Mouse (Mus musculus) gastrocnemius, postnatal 36 days (tissue): ENCODE data around the gene Irf9. TPM values are rescaled to one million over a fixed set of nuclear protein-coding genes. Genes with fewer than 3 reads are reported as not detected.

ENCODE experiments used
- DNase-seq, 2 experiments: peaks; one replicate each; pipeline ENCODE4 v3.0.0; 2022
- intact Hi-C: fragments of 180-260 bp; cut with DNase I; formaldehyde crosslinking; loops from one replicate; pipeline ENCODE4 v1.15.1; 2025
- total RNA-seq, 2 experiments: library from RNA; stranded (reverse); gene quantifications; 2 replicates each; pipeline ENCODE4 v1.2.3; 2021

Irf9 gene
- total RNA-seq, 2 experiments from 2014 or later, result 4.1 to 4.6 TPM

DNA sequence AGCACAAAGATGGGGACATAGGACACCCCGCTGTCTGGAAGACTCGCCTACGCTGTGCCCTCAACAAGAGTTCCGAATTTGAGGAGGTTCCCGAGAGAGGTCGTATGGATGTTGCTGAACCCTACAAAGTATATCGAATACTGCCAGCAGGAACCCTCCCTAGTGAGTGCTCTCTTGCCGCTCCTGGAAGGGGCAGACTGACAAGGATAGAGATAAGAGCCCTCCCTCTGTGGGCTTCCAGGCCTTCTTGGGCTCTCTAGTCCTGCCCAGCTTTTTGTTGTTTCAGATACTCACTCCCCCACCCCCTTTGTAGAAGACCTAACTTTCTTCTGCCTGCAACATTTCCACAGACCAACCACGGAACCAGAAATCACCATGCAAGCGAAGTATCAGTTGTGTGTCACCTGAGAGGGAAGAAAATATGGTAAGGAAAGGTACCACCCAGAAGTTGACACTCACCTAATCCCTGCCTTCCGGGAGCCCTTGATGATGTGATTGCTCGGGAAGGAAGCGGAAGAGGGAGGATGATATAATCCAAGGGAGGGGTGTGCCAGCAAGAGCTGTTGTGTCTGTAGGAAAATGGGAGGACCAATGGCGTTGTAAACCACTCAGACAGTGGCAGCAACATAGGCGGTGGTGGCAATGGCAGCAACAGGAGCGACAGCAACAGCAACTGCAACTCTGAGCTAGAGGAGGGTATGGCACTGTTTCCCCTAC, 2.5 kb downstream of the Irf9 start:
- no peak for DNase-seq
- intact Hi-C loops, result no loop called here

DNA sequence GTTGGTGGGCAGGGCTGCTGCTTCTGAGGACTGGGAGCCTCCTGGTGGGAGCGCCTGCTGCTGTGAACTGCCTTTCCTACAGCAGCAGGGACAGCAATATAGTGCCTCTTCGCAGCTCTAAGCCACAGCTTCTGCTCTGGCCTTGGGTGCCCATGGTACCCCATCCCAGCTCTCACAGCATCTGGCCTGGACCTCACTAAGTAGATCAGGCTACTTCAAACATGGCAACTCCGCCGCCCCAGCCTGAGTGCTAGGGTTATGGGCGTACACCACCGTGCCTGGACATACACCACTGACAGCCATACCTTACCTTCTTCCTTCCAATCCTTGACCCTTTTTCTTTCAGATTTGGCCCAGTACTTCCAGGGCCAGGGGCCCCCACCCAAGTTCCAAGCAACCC, 5.0 kb downstream of the Irf9 start:
- intact Hi-C loops, result no loop called here
- no peak for DNase-seq

DNA sequence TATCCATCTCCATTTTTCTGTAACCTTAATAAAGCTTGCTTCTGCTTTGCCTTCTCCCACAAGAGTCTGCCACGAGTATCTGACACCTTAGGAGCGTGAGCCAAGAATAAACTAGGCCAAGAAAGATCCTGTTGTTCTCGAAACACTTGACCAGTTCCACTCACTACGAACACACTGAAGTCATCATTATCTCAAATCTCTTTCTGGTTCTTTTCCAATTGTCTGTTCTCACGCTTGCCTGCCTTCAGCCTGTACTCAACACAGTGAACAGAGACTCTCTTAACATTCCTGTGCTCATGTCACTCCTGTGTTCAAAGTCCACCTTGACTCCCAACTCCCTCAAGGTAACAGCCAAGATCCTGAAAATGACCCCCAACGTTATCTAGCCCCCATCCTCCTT, 10.0 kb downstream of the Irf9 start:
- intact Hi-C loops, result no loop called here
- no peak for DNase-seq

DNA sequence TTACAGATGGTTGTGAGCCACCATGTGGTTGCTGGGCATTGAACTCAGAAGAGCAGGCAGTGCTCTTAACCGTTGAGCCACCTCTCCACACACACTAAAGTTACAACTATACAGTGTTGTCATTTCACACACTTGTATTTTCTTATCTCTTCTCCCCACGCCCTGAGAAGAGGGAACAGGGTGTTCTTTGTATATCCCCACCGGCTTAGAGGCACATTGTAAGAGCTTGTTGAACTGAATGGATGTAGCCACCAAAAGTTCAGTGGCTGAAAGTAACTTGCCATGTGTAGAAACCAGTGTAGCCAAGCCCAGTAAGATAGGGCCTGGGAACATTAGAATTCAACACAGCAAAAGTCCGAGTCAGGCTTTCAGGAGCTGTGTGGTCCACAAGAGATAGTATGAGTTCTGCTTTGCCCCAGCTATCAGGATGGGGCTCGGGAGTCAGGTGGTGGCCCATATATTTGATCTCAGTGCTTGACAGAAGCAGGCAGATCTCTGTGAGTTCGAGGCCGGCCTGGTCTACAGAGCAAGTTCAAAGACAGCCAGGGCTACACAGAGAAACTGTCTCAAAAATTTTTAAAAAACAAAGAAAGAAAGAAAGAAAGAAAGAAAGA, 11.3 kb downstream of the Irf9 start:
- intact Hi-C loops, result no loop called here
- DNase-seq, result no peak

DNA sequence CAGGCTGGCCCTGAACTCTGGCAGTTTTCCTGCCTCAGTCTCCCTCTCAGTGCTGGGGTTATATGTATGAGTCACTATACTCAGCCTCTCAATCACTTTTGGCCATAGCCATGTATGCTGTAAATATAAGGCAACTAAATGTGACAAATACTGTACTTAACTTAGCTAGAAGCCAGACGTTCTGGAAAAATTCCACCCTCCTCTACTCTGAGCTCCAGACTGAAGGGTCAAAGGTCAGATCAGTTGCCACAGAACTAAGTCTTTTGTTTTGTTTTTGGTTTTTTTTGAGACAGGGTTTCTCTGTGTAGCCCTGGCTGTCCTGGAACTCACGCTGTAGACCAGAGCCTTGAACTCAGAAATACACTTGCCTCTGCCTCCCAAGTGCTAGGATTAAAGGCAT, 12.5 kb downstream of the Irf9 start:
- no peak for DNase-seq
- intact Hi-C loops, result no loop called here

DNA sequence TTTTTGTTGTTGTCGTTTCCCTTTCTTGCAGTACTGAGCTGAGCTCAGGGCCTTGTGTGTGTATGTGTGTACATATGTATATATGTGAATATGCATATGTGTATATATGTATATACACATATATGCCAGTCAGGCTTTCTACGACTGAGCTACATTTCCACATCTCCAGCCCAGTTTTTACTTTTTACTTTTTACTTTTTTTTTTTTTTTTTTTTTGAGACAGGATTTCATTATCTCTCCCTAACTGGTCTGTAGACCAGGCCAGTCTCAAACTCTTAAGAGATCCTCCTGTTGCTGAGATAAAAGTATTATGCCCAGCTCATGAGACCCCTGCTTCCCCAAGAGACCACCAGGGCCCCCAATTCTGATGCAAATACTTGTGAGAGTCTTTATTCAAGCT, 13.5 kb downstream of the Irf9 start:
- intact Hi-C loops, result no loop called here
- no peak for DNase-seq

DNA sequence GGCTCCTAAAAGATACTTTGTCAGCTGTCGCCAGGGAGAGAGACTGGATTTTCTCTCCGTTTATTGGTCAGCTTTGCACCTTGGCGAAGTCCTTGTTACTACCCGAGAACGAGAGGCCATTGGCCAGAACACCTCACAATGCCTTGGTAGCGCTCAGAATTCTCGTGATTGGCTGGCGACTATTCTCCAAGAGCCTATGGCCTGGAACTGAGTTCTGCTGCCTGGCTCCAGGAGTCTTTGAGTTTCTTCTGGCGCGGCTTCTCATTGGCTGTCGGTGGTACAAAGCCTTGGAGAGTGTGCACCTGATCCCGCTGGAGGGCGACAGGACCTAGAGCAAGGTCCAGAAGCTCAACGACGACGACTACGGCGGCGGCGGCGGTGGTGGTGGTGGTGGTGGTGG, 14.5 kb downstream of the Irf9 start, which contains the start of gene Rec8:
TSS of gene Rec8 (plus strand) at position 216 of the 400 bp plus-strand sequence.
- DNase-seq, result no peak
- intact Hi-C loops, result no loop called here

DNA sequence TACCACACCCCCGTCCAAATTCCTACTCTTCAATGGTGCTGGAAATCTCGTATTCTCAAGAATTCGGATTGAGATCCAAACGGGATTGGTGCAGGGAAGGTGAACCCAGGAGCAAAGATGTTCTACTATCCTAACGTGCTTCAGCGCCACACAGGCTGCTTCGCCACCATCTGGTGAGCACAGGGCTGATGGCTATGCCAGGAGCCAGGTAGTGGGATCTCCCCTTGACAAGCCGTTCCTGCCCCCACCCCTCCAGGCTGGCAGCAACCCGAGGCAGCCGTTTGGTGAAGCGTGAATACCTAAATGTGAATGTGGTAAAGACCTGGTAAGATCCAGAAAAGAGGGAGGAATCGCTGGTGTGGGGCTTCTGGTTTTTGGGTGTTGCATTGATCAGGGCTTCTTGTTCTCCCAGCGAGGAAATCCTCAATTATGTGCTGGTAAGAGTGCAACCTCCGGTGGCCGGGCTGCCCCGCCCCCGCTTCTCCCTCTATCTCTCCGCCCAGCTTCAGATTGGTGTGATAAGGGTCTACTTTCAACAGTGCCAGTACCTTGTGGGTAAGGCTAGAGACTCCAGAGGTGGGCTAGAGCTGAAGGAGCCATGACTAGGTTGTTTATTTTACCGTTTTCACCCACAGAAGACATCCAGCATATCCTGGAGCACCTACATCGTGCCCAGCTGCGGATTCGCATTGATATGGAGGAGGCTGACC, 15.3 kb downstream of the Irf9 start:
- intact Hi-C loops, result no loop called here
- DNase-seq, result no peak

DNA sequence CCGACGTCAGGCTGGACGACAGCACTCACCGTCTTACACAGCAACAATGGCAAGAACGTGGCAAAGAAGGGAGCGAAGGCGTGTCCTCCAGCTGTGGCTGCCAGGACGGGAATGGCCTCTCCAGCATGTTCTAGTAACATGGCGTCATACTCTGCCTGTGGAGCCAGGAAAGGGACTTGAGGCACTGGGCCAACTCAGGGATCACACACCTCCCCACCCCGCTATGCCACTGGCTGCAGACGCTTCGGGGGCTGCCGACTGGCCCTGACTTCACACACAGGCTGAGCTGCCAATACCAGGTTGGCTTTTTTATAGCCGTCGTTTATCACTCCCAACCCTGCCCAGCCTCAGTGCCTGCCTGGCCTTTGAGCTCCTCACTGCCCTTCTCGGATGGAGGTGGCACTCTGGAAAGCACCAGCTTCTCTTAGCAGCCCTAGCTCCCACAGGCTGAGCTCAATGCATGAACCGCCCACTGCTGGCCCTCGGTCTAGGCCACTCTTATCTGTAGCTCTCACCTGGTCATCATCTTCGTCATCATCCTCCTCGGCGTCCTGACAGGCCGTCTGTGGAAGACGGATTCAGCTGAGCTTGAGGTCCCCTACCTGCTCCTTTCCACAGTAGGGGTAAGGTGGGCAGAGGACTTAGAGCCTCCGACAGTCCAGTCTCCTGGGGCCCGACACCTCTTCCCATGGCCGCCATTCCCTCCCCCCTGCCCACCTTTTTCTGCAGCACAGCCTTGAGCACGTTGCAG, 24.9 kb downstream of the Irf9 start:
- intact Hi-C loops, result loop anchor here (5.0 kb wide), 1 partner anchor 129 kb away; the partner anchor contains the start of gene Cideb
- no peak for DNase-seq

DNA sequence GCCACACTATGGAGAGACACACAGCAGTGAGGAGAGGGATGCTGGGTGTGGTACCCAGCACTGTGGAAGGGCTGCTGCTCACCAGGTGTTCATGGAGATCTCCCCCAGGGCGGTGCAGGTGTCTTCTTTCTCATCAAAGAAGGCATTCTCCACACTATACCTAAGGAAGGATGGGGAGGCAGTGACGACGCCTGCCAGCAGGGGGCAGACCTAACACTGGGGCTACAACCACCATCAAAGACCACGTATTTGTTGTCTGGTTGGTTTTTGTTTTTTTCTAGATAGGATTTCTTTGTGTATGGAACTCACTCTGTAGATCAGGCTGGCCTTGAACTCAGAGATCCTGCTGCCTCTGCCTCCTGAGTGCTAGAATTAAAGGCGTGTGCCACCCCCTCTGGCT, 25.9 kb downstream of the Irf9 start:
- intact Hi-C loops, result loop anchor here (5.0 kb wide), 1 partner anchor 128 kb away; the partner anchor contains the start of gene Cideb
- DNase-seq, result peak in 1 of 2 experiments; percentile 42

DNA sequence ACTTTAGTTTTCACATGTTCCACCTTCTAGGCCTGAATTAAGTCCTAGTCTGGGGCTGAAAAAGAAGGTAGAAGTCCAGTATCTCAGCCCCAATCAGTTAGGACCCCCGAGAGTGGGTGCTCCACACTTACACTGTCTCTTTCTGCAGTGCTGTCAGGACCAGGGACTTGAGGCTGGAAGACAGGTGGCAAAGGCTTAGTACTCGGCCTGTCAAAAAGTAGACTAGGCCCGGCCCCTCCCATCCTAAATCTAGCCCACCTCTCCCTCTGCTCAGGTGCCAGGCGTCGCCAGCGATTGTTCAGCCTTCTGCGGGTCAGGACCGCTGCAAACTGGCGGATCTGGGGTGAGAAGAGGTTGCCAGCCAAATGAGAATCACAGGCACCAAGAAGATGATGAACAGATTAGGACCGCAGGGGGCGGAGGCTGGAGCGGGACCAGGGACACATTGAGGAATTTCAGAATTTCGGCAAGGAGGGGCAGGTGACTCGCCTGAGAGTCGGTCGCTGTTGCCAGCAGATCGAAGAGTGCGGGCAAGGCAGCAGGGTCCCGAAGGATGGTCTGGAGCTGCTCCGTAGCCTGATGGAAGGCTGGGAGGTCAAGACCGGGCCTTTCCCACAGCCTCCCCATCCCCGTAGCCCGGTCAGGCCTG, 31.6 kb downstream of the Irf9 start:
- peak in 1 of 2 experiments; percentile 33 for DNase-seq
- intact Hi-C loops, result loop anchor here (5.0 kb wide), 2 partner anchors 43 to 107 kb away; partner anchors contain the start of genes Psme2 and Rnf31

DNA sequence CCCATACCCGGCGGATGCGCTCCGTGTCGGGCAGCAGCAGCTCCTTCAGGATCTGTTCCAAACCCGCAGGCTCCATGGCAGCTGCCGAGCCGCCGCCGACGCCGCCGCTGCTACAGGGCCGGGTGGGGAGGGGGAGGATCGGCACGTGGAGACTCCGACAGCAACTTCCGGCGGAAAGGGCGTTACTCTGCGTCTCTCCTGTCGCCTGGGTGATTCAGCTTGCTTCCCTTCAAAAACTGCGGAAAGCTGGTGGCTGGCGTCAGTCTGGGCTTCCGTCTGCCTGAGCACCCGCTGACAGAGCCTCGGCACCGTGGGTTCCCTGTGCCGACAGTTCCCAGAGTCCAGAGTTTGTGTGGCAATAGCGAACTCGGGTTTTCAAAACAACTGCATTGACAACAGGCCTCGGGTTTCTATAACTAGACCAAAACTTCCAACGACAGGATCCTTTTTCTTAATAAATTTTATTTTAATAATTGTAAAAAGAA, 32.2 kb downstream of the Irf9 start, which contains the start of gene Ipo4:
TSS of gene Ipo4 (minus strand) at position 435 of the 485 bp plus-strand sequence.
- intact Hi-C loops, result no loop called here
- peak; percentile 77 to 86 for DNase-seq

DNA sequence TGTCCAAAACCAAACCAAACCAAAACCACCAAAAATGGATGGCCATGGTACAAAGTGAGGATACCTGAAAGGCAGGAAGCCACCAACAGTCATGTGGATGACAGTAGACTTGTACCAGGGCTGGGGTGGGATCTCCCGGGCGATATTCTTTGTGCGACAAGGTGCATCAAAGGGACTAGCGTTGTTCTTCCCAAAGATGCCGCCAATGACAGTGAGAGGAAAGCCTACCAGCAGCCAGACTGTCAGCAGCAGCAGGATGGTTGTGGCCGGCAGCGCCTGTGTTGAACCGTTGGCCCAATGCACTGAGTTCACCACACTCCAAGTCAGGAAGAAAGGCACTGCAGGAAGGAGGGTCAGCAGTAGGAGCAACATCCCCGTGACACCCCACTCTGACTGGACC, 34.4 kb downstream of the Irf9 start, which contains the start of gene Gm49378:
TSS of gene Gm49378 (minus strand) at position 101 of the 400 bp plus-strand sequence.
- DNase-seq, result no peak
- intact Hi-C loops, result no loop called here

DNA sequence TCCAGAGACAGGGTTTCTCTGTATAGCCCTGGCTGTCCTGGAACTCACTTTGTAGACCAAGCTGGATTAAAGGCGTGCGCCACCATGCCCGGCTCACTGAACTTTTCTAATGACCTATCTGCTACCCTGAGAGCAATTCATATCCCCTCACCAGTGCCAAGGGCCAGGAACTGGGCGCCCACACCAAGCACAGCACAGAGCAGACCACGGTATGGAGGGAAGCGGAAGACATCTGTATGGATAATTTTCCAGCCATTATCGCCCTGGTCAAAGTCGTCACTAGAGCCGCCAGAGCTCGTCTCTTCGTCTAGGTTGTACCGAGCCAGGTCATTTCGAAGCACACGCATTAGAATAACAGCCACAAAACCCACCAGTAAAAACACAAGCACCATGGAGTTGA, 37.4 kb downstream of the Irf9 start:
- no peak for DNase-seq
- intact Hi-C loops, result no loop called here

DNA sequence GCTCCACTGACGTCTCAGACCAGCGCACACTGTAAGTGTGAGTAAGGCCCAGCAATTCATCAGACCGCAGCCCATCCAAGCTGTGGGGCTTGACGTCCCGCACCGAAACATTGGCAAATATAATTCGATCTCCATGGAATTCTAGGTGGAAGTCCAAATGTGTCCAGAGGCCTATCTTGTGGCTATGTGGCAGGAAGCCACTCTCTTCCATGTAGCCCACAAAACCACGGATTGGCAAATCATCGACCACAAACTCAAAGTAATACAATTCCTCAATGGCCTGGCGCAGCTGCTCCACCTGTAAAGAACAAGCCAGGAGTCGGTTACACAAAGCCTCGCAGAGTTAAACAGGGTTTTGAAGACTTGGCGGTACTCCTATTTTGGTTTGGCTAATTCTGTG, 37.9 kb downstream of the Irf9 start:
- intact Hi-C loops, result no loop called here
- no peak for DNase-seq

DNA sequence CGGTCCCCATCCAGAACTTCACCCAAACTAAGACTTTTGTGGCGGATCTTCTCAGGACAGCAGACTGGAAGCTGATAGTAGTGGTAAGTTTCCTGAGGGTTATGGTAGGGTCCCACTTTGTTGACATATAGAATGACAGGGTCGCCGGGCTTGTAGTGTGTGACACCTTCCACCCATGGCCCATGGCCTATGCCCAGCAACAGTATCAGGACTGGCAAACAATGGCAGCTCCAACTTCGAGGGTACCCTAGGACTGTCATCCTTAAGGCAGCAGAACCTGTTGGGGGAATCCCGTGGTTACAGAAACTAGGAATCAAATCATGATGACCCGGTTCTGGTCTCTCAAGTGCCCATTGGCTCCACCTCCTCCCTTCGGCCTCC, 39.3 kb downstream of the Irf9 start:
- intact Hi-C loops, result no loop called here
- DNase-seq, result no peak

DNA sequence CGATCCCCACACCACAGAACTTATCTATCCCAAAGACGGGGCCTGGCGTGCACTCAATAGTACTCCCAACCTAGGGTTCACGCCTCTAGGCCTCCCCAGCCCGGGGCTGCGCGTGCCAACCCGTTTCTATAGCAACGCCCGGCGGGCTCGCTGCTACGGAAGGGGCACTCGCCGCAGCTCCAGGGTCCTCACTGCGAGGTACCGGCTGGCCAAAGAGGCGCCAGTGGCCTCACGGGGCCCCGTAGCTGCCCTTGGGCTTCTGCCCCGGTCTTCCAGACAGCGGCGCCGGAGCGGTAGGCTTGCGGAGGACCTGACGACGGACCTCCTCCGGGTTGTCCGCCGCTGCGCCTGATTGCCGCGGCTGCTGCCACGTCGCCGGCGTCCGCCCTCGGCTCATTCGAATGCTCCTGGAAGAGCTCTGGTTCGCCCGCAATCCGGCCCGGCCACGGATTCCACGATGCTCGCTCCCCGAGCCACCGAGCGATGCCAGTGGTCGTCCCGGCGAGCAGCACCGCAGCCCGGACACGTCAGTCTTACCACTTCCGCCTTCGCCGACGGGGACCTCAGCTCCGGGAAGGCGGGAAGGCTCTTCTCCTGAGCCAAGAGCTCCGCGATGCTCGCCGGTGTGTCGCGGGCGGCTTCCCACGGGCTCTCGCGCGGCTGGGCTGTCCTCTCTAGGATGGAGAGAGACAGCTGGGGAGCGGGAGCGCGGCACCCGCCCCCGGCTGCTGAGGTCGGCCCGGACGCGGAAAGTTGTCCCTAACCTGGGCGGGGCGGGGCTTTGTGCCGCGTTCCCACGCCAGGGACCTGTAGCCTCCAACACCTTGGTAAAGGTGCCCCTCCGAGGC, 39.9 kb downstream of the Irf9 start, which contains the start of gene Tm9sf1:
TSS of gene Tm9sf1 (minus strand) at position 747 of the 848 bp plus-strand sequence.
- DNase-seq, result peak; percentile 74 to 94
- intact Hi-C loops, result no loop called here

DNA sequence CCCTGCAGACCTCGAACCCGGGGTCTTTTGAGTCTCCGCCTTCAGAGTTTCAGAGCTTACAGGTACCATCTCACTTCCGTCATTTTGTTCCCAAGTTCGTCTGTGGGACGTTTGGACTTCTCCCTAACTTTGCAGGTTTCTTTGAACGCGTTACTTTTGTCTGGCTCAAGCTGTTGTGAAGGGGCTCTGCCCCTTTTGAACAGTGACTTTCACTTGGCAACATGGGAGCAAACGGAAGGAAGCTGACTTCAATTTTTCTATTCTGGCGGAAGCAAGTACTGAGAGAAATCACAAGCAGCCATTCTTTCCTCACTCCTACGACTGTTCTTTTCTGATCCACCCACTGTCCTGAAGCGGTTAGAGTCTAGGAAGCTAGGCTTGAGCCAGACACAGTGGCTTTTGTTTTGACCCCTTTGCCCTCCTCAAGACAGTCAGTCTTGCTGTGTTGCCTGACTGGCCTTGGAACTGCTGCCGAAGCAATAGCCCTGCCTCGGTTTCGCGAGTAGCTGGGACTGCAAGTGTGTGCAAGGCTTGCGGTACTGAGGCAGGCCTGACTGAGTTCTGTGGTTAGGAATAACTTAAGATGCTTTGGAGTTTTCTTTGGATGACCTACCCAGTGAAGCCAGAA, 41.0 kb downstream of the Irf9 start:
- no peak for DNase-seq
- intact Hi-C loops, result no loop called here
